Mouse (Mus musculus): ENCODE results near the gene Brk1. TPM values are rescaled to one million over a fixed set of nuclear protein-coding genes. Genes with fewer than 3 reads are reported as not detected.

Gene Brk1
- polyA plus RNA-seq, 1 experiment from 2014 or later, result 197 TPM

GRCm38 (mm10) chr6:113655475-113655874 lies 50.9 kb downstream of the Brk1 start:
- Histone ChIP-seq H3K27me3 (ENCODE audit: insufficient read depth, poor library complexity, severe bottlenecking) (no peaks in the 10 kb centered on the region), H3K9me3 (no peaks in the 10 kb centered on the region), H3K4me3 (no peak overlapping the region), H3K27ac (no peak overlapping the region), H3K4me1 (peaks cover 15% of the 10 kb centered on the region), H3K36me3 (no peaks in the 10 kb centered on the region)
- 88% methylated on average over 3 of the region's 3 CpGs for WGBS
- DNase-seq (ENCODE audit: low spot score), result no peak

GRCm38 (mm10) chr6:113656847-113657246 lies 52.3 kb downstream of the Brk1 start:
- 86% methylated on average over 6 of the region's 6 CpGs for WGBS
- H3K4me1 ChIP-seq, result peaks cover 29% of the 10 kb centered on the region
- H3K4me3 ChIP-seq, result no peak overlapping the region
- H3K36me3 ChIP-seq, result no peaks in the 10 kb centered on the region
- H3K27me3 ChIP-seq (ENCODE audit: insufficient read depth, poor library complexity, severe bottlenecking), result no peaks in the 10 kb centered on the region
- no peak overlapping the region for H3K27ac ChIP-seq
- H3K9me3 ChIP-seq, result no peaks in the 10 kb centered on the region
- no peak for DNase-seq (ENCODE audit: low spot score)

GRCm38 (mm10) chr6:113658226-113658625 lies 53.7 kb downstream of the Brk1 start:
- H3K4me3 ChIP-seq, result no peak overlapping the region
- no peaks in the 10 kb centered on the region for H3K27me3 ChIP-seq (ENCODE audit: insufficient read depth, poor library complexity, severe bottlenecking)
- no peak overlapping the region for H3K27ac ChIP-seq
- H3K36me3 ChIP-seq, result no peaks in the 10 kb centered on the region
- H3K9me3 ChIP-seq, result no peaks in the 10 kb centered on the region
- WGBS, result 60% methylated on average over 3 of the region's 3 CpGs
- no peak for DNase-seq (ENCODE audit: low spot score)
- H3K4me1 ChIP-seq, result peaks cover 31% of the 10 kb centered on the region

GRCm38 (mm10) chr6:113659648-113660491 lies 55.3 kb downstream of the Brk1 start:
- Histone ChIP-seq H3K4me3 (no peak overlapping the region), H3K27ac (peak overlapping the region; percentile 68; the same call in 1 of the 2 replicates), H3K9me3 (no peaks in the 10 kb centered on the region), H3K27me3 (ENCODE audit: insufficient read depth, poor library complexity, severe bottlenecking) (no peaks in the 10 kb centered on the region), H3K4me1 (peaks cover 31% of the 10 kb centered on the region), H3K36me3 (no peaks in the 10 kb centered on the region)
- DNase-seq (ENCODE audit: low spot score), result no peak
- WGBS, result 68% methylated on average over 8 of the region's 8 CpGs

- H3K4me3 ChIP-seq, result no peak overlapping the region
- no peaks in the 10 kb centered on the region for H3K36me3 ChIP-seq
- 71% methylated on average over 14 of the region's 14 CpGs for WGBS
- no peak for DNase-seq (ENCODE audit: low spot score)
- peak overlapping the region; percentile 68 for H3K27ac ChIP-seq
- H3K9me3 ChIP-seq, result no peaks in the 10 kb centered on the region
- no peaks in the 10 kb centered on the region for H3K27me3 ChIP-seq (ENCODE audit: insufficient read depth, poor library complexity, severe bottlenecking)
- peaks cover 31% of the 10 kb centered on the region for H3K4me1 ChIP-seq
Measured at GRCm38 (mm10) chr6:113660492-113661352, 56.1 kb downstream of the Brk1 start.

GRCm38 (mm10) chr6:113661353-113662241 lies 57.0 kb downstream of the Brk1 start:
- Histone ChIP-seq H3K4me3 (no peak overlapping the region), H3K4me1 (peaks cover 38% of the 10 kb centered on the region), H3K27ac (peak overlapping the region; percentile 68; the same call in 1 of the 2 replicates), H3K27me3 (ENCODE audit: insufficient read depth, poor library complexity, severe bottlenecking) (no peaks in the 10 kb centered on the region), H3K36me3 (no peaks in the 10 kb centered on the region), H3K9me3 (no peaks in the 10 kb centered on the region)
- no peak for DNase-seq (ENCODE audit: low spot score)
- WGBS, result 57% methylated on average over 12 of the region's 12 CpGs

- DNase-seq (ENCODE audit: low spot score), result no peak
- no peak overlapping the region for H3K4me3 ChIP-seq
- no peak overlapping the region for H3K27ac ChIP-seq
- H3K9me3 ChIP-seq, result no peaks in the 10 kb centered on the region
- H3K4me1 ChIP-seq, result peaks cover 51% of the 10 kb centered on the region
- H3K27me3 ChIP-seq (ENCODE audit: insufficient read depth, poor library complexity, severe bottlenecking), result no peaks in the 10 kb centered on the region
- WGBS, result 96% methylated on average over 8 of the region's 8 CpGs
- H3K36me3 ChIP-seq, result 0 out of 2 replicates have a peak, but pooled peaks cover 4% of the 10 kb centered on the region
Measured at GRCm38 (mm10) chr6:113662964-113663700, 58.6 kb downstream of the Brk1 start.

GRCm38 (mm10) chr6:113664305-113664704 lies 59.7 kb downstream of the Brk1 start:
- H3K27ac ChIP-seq, result no peak overlapping the region
- no peak for DNase-seq (ENCODE audit: low spot score)
- no peaks in the 10 kb centered on the region for H3K9me3 ChIP-seq
- WGBS, result 81% methylated on average over 7 of the region's 7 CpGs
- H3K4me1 ChIP-seq, result peaks cover 57% of the 10 kb centered on the region
- H3K4me3 ChIP-seq, result no peak overlapping the region
- H3K36me3 ChIP-seq, result 0 out of 2 replicates have a peak, but pooled peaks cover 4% of the 10 kb centered on the region
- H3K27me3 ChIP-seq (ENCODE audit: insufficient read depth, poor library complexity, severe bottlenecking), result no peaks in the 10 kb centered on the region

Other genes starting within 250 kb of the Brk1 start
- gene Tada3, start 226.9 kb upstream of the Brk1 start, polyA plus RNA-seq (2016; fragmentation: Nextera tagmentation; extraction: Ambion mirVana), result 46.7 TPM in 2 replicates
- 330 and 356 TPM in 2 replicates for gene Arpc4, start 226.7 kb upstream of the Brk1 start, polyA plus RNA-seq (2016; fragmentation: Nextera tagmentation; extraction: Ambion mirVana)
- gene Ttll3, start 215.5 kb upstream of the Brk1 start, polyA plus RNA-seq (2016; fragmentation: Nextera tagmentation; extraction: Ambion mirVana), result 2.0 and 2.5 TPM in 2 replicates
- 23.4 and 26.1 TPM in 2 replicates for gene Rpusd3, start 185.4 kb upstream of the Brk1 start, polyA plus RNA-seq (2016; fragmentation: Nextera tagmentation; extraction: Ambion mirVana)
- 0.10 TPM in 1 of 2 replicates, not detected in the other for gene Cidec, start 169.0 kb upstream of the Brk1 start, polyA plus RNA-seq (2016; fragmentation: Nextera tagmentation; extraction: Ambion mirVana)
- 79.5 and 89.1 TPM in 2 replicates for gene Jagn1, start 162.2 kb upstream of the Brk1 start, polyA plus RNA-seq (2016; fragmentation: Nextera tagmentation; extraction: Ambion mirVana)
- gene Il17re, start 146.3 kb upstream of the Brk1 start, polyA plus RNA-seq (2016; fragmentation: Nextera tagmentation; extraction: Ambion mirVana), result 1.9 and 3.6 TPM in 2 replicates
- 4.3 and 4.5 TPM in 2 replicates for gene Il17rc, start 133.3 kb upstream of the Brk1 start, polyA plus RNA-seq (2016; fragmentation: Nextera tagmentation; extraction: Ambion mirVana)
- 42.1 and 57.8 TPM in 2 replicates for gene Creld1, start 121.5 kb upstream of the Brk1 start, polyA plus RNA-seq (2016; fragmentation: Nextera tagmentation; extraction: Ambion mirVana)
- 0.32 and 0.41 TPM in 2 replicates for gene Prrt3, start 102.8 kb upstream of the Brk1 start, polyA plus RNA-seq (2016; fragmentation: Nextera tagmentation; extraction: Ambion mirVana)
- 88.0 and 90.2 TPM in 2 replicates for gene Emc3, start 73.1 kb upstream of the Brk1 start, polyA plus RNA-seq (2016; fragmentation: Nextera tagmentation; extraction: Ambion mirVana)
- 12.6 and 13.9 TPM in 2 replicates for gene Fancd2, start 73.1 kb upstream of the Brk1 start, polyA plus RNA-seq (2016; fragmentation: Nextera tagmentation; extraction: Ambion mirVana)
- gene Fancd2os, start 4.1 kb upstream of the Brk1 start, polyA plus RNA-seq (2016; fragmentation: Nextera tagmentation; extraction: Ambion mirVana), result 0.16 and 0.38 TPM in 2 replicates
- gene Vhl, start 19.2 kb downstream of the Brk1 start, polyA plus RNA-seq (2016; fragmentation: Nextera tagmentation; extraction: Ambion mirVana), result 32.3 and 34.2 TPM in 2 replicates
- 12.5 TPM in 2 replicates for gene Irak2, start 33.7 kb downstream of the Brk1 start, polyA plus RNA-seq (2016; fragmentation: Nextera tagmentation; extraction: Ambion mirVana)
- 0.70 and 0.84 TPM in 2 replicates for gene Tatdn2, start 92.3 kb downstream of the Brk1 start, polyA plus RNA-seq (2016; fragmentation: Nextera tagmentation; extraction: Ambion mirVana)
- 1.5 TPM in 1 of 2 replicates, not detected in the other for gene Ghrl, start 115.1 kb downstream of the Brk1 start, polyA plus RNA-seq (2016; fragmentation: Nextera tagmentation; extraction: Ambion mirVana)
- 288 and 313 TPM in 2 replicates for gene Sec13, start 136.0 kb downstream of the Brk1 start, polyA plus RNA-seq (2016; fragmentation: Nextera tagmentation; extraction: Ambion mirVana)